Mouse (Mus musculus) left cerebral cortex, postnatal 36 days (tissue): ENCODE results near the gene Pcolce. TPM values are rescaled to one million over a fixed set of nuclear protein-coding genes. Genes with fewer than 3 reads are reported as not detected.
A peak's percentile ranks its signal among the peaks of the same experiment; 100 is the strongest.

ENCODE experiments used
- DNase-seq, 2 experiments: peaks; one replicate each; pipeline ENCODE4 v3.0.0; 2021 to 2022; ENCODE audit warnings: low spot score in 2 of 2, mixed read lengths in 1 of 2
- intact Hi-C: fragments of 180-260 bp; cut with DNase I; formaldehyde crosslinking; loops from one replicate; pipeline ENCODE4 v1.15.1; 2025
- total RNA-seq, 2 experiments: library from RNA; stranded (reverse); gene quantifications; 2 replicates each; pipeline ENCODE4 v1.2.3; 2021

Pcolce gene
- total RNA-seq, 2 experiments from 2014 or later: 8.6 to 14.9 TPM

DNA sequence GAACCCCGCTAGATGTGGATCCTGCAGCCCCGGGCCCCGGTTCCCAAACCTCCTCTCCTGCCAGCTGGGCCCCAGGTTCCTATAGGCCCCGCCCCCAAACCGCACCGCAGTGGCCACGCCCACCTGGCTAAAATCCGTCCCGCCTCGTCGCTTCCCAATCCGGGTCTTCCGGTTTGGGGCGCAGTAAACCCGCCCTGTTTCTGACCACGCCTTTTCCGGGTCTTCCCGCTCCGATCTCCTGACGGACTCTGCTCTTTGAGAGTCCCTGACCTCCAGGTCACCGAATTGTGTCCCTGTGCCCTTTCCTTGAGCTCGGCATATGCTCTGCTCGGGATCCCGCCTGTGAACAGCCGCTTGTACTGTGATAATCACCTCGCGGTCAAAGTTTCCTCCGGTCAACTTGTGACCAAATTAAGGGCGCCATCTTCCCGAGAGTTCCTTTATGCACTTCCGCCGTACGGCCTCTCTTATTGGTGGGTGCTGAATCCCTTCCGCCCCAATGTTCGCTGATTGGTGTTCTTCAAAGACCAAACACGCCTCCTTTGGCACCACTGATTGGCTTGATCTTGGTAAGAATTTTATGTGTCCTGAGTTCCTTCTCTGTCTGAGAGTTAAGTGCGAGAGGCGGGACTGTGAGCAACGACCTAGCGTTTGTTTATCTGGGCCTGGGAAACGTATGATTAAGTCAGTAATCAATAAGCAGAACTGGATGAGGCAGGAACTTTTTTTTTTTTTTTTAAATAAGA, 12.8 kb downstream of the Pcolce start, which contains the start of gene Mospd3:
TSS of gene Mospd3 (minus strand) at position 440 of the 746 bp plus-strand sequence.
- DNase-seq: peak; percentile 95 to 96
- intact Hi-C loops: loop anchor here (1.0 to 5.0 kb wide), 3 partner anchors 52 to 187 kb away; partner anchors contain the start of genes Epo, Gnb2, Mepce and Zcwpw1

DNA sequence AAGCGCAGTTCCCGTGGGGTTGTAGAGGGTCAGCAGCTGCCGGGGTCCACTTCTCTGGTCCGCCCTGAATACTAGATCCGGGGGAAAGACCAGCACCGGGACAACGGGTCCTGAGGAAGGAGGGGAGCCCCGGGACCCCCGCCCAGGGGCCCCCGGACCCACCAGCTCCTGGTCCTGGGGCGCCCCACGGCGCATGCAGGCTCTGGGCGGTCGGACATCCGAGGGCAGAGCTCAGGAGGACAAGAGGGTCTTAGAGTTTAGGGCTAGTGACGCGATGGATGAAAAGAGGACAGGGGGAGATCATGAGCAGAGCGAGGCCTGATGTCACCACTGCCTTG, 13.3 kb downstream of the Pcolce start:
- intact Hi-C loops: loop anchor here (5.0 kb wide), 2 partner anchors 52 to 68 kb away; partner anchors contain the start of genes Epo and Gnb2
- DNase-seq: no peak

DNA sequence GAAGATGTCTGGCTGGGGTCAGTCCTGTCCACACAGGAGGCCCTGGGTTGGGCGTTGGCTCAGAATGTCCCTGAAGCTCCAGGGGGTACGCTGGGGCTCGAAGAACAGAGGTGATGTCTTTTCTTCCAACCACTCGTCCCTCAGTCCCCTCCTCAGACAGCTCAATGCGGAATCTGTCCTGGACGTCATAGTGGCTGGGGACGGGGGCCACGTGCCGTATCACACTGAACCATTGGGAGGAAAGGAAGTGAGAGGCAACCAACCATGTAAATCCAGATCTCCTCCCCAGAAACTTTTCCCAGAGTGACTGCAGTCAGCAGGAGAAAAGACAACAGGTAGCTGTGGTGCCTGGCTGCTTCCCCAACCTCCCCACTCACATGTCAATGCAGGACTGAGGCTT, 14.0 kb downstream of the Pcolce start:
- no peak for DNase-seq
- intact Hi-C loops: no loop called here

DNA sequence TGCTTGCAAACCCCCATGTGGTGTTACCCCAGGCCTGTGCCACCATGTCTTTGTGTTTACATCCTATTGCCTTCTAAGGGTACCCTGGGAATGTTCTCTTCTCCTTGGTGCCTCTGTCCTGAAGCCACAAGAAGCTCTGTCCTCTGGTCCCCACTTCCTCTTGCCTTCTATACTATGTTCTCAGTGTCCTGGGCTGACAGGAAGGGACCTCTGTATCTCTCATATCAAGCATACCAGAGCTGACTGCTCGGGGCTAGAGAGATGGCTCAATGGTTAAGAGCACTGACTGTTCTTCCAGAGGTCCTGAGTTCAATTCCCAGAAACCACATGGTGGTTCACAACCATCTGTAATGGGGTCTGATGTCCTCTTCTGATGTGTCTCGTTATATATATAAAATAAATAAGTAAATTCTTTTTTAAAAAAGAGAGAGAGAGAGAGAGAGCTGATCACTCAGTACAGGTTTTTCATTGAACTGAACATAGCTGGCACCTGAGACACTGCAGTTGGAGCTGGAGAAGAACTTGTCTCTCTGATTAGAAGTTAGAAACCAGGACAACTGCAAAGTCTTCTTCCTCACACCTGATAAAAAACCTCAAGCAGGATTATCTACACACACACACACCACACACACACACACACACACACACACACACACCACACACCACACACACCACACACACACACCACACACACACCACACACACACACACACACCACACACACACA, 15.3 kb downstream of the Pcolce start:
- intact Hi-C loops: no loop called here

DNA sequence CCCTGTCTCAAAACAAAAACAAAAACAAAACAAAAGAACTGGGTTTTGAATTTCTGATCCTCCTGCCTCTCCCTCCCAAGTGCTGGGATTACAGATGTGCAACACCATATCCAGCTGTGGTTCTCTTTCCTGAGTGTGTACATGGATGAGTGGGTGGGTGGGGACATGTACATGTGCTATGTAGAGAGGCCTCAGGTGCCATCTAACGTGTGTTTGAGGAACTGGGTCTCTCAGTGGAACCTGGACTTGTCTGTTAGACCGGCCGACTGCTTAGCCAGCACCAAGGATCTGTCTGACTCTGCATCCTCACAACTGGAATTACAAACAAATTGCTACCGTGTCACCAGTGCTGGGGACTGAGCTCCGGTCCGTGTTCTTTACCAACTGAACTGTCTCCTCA, 16.0 kb downstream of the Pcolce start:
- DNase-seq: no peak
- intact Hi-C loops: no loop called here

More for the DNA sequence above, 15.3 kb downstream of the Pcolce start:
- no peak for DNase-seq

DNA sequence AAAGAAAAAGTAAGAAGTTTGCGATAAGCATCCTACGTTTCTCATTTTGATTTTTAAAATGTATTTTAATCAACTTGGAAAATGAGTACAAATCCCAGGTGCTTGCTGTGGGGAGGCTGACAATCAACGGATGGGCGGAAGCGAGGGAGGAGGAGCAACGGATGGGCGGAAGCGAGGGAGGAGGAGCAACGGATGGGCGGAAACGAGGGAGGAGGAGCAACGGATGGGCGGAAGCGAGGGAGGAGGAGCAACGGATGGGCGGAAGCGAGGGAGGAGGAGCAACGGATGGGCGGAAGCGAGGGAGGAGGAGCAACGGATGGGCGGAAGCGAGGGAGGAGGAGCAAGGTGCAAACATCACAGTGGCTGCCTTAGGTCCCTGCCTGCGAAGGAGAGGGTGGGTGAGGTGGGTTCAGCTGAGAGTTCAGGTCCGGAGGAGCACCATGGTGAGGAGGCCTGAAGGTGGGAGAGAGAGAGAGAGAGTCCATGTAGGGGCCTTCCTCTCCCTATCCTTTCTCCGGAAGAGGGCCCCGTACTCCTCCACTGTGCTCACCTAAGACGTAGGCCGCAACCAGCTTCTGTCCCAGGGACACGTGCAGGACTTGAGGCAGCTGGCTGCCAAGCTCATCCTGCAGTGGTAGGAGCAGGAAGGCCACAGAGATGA, 16.9 kb downstream of the Pcolce start:
- DNase-seq: no peak
- intact Hi-C loops: no loop called here

DNA sequence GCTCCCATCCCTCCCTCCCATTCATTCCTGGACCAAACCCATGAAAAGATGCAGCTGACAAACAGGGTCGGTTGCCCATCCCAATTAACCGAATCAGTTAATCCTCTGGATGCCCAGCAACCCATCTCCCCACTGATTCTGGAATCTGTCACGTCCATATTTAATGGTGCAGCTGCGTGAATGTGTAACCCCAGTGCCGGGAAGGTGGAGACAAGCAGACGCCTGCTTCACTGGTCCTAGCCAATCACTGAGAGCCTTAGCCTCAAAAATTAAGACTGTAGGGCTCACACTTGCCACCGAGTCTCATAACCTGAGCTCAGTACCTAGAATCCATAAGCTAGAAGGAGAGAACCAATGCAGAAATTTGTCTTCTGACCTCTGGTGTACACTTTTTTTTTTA, 17.7 kb downstream of the Pcolce start:
- no peak for DNase-seq
- intact Hi-C loops: no loop called here

DNA sequence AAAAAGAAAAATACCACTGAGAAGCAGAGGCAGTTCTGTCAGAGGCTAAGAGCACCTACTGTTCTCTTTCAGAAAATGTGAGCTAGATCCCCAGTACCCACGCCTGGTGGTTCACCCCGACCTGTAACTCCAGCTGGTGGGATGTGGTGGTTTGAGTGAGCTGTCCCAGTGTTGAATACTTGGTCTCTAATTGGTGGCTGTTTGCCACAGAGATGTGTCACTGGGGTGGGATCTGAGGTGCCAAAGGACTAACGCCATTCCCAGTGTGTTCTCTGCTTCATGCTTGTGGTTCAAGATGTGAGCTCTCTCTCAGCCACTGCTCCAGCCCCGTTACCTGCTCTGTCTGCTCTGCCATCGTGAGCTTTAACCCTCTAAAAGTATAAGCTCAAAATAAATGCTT, 23.1 kb downstream of the Pcolce start:
- intact Hi-C loops: no loop called here

DNA sequence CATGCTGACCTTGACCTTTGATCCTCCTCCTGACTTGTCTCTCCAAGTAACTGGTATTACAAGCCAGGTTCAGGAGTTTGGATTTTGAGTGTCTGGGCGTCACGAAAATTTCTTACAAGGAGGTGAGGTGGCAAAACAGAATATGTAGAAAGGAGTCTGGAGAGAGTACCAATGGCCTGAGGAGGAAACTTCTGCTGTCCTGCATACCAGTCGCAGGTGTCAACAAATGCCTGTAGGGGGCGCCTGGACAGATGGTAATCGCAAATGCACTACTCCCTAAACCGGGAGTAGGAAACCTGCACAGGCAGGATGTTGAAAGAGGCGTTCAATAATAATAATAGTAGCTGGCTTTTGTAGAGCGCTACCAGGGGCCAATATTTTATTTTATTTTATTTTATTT, 28.6 kb downstream of the Pcolce start:
- peak in 1 of 2 experiments; percentile 45 for DNase-seq
- intact Hi-C loops: loop anchor here (5.0 kb wide), 2 partner anchors 42 to 53 kb away; partner anchors contain the start of genes Epo, Fbxo24, Gm20605 and Gnb2

More for the DNA sequence above, 23.1 kb downstream of the Pcolce start:
- DNase-seq: no peak

DNA sequence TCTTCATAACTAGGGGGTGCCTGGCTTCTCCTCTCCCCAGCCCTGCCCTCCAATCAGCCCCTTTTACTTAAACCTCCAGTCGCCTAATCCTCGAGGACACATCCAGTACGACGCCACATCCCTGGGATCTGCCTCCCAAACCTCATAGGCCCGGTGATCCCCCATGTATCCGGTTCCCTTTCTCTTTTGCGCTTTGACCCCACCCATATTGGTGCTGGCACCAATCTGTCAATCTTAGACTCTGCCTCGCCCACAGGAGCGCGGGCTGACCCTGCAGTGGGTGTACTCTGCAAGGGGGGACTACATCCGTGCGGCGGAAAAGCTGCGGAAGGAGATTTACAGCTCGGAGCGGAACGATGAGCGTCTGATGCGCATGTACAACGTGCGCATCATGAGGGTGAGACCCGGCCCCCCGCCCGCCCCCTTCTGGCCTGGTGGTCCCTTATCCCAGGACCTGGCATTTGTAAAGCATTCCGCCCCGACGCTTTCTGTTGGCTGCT, 29.9 kb downstream of the Pcolce start:
- intact Hi-C loops: loop anchor here (5.0 kb wide), 1 partner anchor 51 kb away; the partner anchor contains the start of genes Epo and Gnb2
- peak; percentile 42 to 45 for DNase-seq

DNA sequence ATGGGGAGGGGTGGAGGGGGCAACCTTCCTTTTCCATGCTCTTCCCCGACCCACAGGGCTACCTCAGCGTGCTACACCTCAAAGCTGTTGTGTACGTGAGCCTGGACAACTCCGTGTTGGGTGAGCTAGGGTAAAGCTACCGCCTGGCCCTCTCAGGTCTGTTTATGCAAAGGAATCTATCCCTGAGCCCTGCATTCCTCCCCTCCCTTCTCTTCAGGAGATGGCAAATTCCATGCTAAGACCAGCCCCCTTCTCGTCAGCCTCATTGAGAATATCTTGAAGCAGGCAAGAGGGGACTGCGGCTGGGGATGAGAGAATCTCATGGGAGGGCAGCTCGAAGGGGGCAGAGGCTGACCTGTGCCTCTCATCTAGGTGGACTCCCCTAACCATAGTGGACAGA, 30.9 kb downstream of the Pcolce start:
- intact Hi-C loops: loop anchor here (5.0 kb wide), 1 partner anchor 50 kb away; the partner anchor contains the start of genes Epo and Gnb2
- DNase-seq: no peak

DNA sequence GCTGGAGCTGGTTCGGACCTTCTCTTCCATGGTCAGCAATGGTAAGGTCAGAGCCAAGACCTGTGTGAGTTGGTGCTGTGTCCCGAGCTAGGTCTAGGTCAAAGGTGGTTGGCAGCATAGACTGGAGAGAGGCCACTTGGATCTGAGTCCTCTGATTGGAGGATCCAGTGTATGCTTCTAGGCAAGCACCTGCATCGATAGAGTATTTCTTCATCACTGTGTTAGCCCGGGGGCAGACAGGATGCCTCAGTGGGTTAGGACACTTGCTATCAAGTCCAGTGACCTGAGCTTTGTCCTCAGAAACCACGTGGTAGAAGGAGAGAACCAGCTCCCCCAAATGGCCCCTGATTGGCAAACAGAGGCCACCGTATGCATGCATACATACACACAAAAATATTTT, 33.3 kb downstream of the Pcolce start:
- DNase-seq: no peak
- intact Hi-C loops: loop anchor here (5.0 kb wide), 1 partner anchor 48 kb away; the partner anchor contains the start of genes Epo and Gnb2

DNA sequence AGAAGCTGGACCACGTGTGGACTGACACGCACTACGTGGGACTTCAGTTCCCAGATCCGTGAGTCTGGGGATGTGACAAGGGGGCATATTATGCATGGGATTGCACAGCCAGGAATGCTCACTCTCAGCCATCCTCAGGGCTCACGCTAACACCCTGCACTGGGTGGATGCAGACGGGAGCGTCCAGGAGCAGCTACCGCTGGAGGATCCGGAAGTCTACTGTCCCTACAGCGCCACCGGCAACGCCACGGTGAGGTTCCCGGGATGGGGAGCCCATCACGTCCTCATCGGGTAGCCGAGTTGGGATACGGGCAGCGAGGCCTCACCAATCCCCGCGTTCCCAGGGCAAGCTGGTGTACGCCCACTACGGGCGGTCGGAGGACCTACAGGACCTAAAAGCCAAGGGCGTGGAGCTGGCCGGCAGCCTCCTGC, 39.1 kb downstream of the Pcolce start:
- DNase-seq: peak; percentile 63 to 64
- intact Hi-C loops: no loop called here

DNA sequence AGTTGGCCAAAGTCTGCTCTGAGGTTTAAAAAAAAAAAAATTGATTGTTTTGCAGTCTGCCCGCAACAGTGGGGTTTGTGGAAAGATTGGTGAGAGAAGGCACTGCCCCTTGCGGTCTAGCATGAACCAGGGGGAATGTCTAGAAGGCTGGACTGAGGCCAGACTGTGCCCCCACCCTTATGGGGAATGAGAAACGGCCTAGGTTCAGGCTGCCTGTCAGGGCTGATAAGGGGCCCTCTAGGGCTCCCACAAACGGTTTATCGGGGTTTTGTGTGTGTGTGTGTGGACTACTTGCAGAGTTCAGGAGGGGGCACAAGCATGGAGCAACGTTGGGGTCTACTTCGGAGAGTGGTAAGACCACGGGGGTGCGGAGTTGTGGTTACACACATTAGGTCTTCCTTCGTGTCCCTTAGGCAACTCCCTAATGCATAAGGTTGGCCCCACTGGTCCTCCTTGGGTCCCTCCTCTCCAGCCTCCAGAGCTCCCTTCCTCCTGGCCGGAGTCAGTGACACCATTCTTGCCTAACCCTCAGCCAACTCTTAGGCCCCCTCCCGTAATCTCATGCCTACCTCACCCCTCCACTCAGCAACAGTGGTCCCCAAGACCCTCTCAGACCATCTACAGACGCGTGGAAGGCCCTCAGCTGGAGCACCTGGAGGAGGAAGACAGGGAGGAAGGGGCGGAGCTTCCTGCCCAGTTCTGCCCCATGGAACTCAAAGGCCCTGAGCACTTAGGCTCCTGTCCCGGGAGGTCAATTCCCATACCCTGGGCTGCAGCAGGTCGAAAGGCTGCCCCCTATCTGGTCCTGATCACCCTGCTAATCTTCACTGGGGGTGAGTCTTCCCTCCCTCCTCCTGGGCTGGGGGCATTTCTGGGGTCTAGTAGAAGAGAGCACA, 42.6 kb downstream of the Pcolce start:
- intact Hi-C loops: no loop called here

DNA sequence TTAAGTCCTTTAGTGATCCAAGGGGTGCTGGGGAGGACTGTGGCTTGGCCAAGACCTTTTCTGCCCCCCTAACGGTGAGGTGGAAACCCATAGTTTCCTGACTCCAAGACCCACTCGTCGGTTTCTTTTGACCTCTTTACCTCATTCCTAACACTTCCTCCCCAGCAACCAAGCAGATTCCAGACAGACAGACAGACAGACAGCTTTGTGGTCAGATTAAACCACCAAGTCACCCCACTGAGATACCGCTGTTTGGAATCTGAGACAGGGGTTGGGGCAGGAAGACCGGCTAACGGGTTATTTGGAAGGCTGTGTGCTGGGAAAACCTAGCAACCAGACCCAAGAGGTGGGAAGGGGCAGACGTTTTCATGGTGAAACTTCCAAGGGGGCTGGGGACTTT, 43.4 kb downstream of the Pcolce start:
- intact Hi-C loops: no loop called here
- no peak for DNase-seq

More for the DNA sequence above, 42.6 kb downstream of the Pcolce start:
- no peak for DNase-seq

DNA sequence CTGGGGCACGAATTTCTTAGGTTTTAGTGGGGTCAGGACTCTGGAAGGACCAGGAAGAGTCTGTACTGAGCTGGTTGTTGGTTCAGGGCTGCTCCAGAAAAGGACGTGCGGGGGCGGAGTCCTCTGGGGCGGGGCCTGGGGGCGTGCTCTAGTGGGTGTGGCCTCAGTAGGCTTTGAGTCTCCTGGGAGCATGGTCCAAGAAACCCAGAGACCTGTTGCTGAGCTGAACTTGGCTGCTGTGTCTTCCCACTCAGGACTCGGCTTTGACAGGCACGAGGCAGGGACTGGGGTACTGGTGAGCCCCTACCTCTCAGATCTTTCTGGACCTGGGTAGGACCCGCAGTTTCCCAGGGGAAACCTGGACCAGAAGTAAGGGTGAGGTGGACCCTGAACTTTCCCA, 43.9 kb downstream of the Pcolce start, which contains the start of gene Tfr2:
TSS of gene Tfr2 (plus strand) at position 176 of the 400 bp plus-strand sequence.
- DNase-seq: no peak
- intact Hi-C loops: no loop called here

DNA sequence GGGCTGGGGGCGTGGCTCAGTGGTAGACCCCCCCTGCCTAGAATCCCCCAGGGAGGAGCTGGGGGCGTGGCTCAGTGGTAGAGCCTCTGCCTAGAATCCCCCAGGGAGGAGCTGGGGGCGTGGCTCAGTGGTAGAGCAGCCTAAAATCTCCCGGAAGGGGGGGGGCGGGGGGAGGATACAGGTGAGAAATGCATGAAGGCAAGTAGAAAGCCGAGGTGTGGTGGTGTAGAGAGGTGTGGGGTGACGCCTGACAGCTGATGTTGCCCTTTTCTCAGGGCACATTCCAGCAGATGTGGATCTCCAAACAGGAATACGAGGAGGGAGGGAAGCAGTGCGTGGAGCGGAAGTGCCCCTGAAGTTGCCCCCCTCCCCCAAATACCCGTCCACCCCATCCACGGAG, 44.6 kb downstream of the Pcolce start:
- intact Hi-C loops: no loop called here
- DNase-seq: no peak

DNA sequence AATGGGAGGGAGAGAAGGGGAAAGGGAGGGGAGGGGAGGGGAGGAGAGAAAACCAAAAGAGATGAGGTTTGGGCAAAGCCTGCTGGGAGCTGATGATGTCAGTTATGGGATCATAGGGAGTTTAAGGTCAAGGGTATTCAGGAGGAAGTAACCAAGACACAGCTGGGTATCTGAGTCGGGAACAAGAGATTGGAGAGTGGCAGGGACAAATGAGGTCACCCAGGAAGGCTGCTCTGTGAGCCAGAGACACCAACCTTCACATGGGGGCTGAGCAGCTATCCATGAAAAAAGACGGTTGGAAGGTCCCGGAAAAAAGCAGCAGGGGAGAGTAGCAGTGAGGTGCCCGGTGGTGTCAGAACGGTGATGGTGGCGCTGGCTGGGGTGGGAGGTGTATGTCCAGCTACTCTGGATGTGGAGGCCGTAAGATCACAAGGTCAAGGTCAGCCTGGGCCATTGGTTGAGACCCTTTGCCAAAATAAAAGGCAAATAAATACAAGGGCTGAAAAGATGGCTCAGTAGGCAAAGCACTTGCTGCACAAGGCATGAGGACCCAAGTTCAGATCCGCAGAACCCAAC, 45.3 kb downstream of the Pcolce start:
- intact Hi-C loops: no loop called here
- no peak for DNase-seq
